Mouse (Mus musculus) myocyte (in vitro differentiated cells): ENCODE results near the gene Gm17651.

Experiments used
- CEBPB ChIP-seq: IDR thresholded peaks from 2 replicates; pipeline ENCODE4 v1.6.1; 2011; ENCODE audit warnings: mild to moderate bottlenecking, moderate library complexity; ENCODE audit not compliant: poor library complexity, insufficient read depth, severe bottlenecking
- MYOD1 ChIP-seq, 3 experiments: IDR thresholded peaks; one replicate each; pipeline ENCODE4 v1.6.1; 2011; ENCODE audit warnings: control low read depth in 2 of 3, low read depth in 2 of 3, mild to moderate bottlenecking in 2 of 3, moderate library complexity in 1 of 3; ENCODE audit not compliant: insufficient read length in 2 of 3, control insufficient read depth in 1 of 3
- MYOG ChIP-seq, 3 experiments: IDR thresholded peaks; one replicate each; pipeline ENCODE4 v1.6.1; 2011; ENCODE audit warnings: control low read depth in 2 of 3, low read depth in 2 of 3, mild to moderate bottlenecking in 2 of 3; ENCODE audit not compliant: insufficient read length in 2 of 3, control insufficient read depth in 1 of 3, insufficient read depth in 1 of 3
- POLR2A ChIP-seq: IDR thresholded peaks from one replicate; pipeline ENCODE4 v1.6.1; 2011; ENCODE audit warnings: low read depth, mild to moderate bottlenecking, control low read depth, moderate library complexity; ENCODE audit not compliant: insufficient read length
- SRF ChIP-seq: IDR thresholded peaks from one replicate; pipeline ENCODE4 v1.6.1; 2011; ENCODE audit warnings: low read depth; ENCODE audit not compliant: control insufficient read depth, insufficient read length
- TCF3 ChIP-seq: IDR thresholded peaks from one replicate; pipeline ENCODE4 v1.6.1; 2011; ENCODE audit warnings: low read depth, control low read depth; ENCODE audit not compliant: insufficient read length
- USF1 ChIP-seq: IDR thresholded peaks from one replicate; pipeline ENCODE4 v1.6.1; 2011; ENCODE audit warnings: low read depth, mild to moderate bottlenecking, control low read depth, moderate library complexity

GRCm38 (mm10) chr3:97667093-97667675 is 7.3 kb downstream of the Gm17651 start:
- no peak for TF ChIP-seq POLR2A
- no peak for TF ChIP-seq MYOG (IDR thresholded peaks at IDR 0.05; ENCODE audit: control insufficient read depth in 1 of 3, insufficient read depth in 1 of 3, insufficient read length in 2 of 3, low read depth in 2 of 3)
- TF ChIP-seq SRF = no peak
- TF ChIP-seq MYOD1 (IDR thresholded peaks at IDR 0.05; ENCODE audit: control insufficient read depth in 1 of 3, insufficient read length in 2 of 3, low read depth in 2 of 3) = no peak
- TF ChIP-seq USF1 = no peak
- no peak for TF ChIP-seq CEBPB
- TF ChIP-seq TCF3 = no peak
